ENCODE assay signal across 8 mouse cellular contexts in the genomic region with DNA sequence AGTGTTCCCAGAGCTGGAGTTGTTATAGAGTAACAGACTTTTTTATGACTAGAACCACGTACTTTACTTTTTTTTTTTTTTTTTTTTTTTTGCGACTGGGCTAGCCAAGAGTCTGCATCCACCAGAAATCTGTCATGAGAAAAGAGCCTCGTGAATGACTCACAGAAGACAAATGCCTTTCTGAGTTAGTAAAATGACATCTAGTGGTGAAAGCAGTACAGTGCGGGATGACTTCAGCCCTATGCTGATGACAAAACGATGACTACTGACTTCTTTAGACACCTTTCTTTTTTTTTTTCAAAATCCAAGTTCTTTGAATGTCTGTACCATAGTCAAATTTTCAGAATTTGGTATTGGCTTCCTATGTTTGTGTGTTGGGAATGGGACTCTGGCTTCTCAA. TPM values are rescaled to one million over a fixed set of nuclear protein-coding genes. Genes with fewer than 3 reads are reported as not detected.
DNase-seq lines count a peak whose midpoint lies in the region; ATAC-seq and TF ChIP-seq lines count a peak whose summit lies in the region.

No protein-coding gene starts in this region.

- no peaks in the 10 kb centered on the region; the same call in 1 of the 2 replicates for H3K36me3 ChIP-seq in kidney, adult 2 months (ENCODE audit: control insufficient read depth, insufficient read depth, low read length)
- H3K36me3 ChIP-seq in limb, embryonic 12.5 days: no peaks in the 10 kb centered on the region
- H3K36me3 ChIP-seq in midbrain, embryonic 14.5 days (ENCODE audit: control insufficient read depth, insufficient read depth, low read length): 0 out of 2 replicates have a peak, but pooled peaks cover 2% of the 10 kb centered on the region

- H3K27me3 ChIP-seq in kidney, adult 2 months (replicated peaks; ENCODE audit: control insufficient read depth, insufficient read depth, low read length): no peaks in the 10 kb centered on the region
- H3K27me3 ChIP-seq in limb, embryonic 12.5 days: no peaks in the 10 kb centered on the region
- no peaks in the 10 kb centered on the region for H3K27me3 ChIP-seq in midbrain, embryonic 14.5 days (ENCODE audit: control insufficient read depth, insufficient read depth, low read length)

- 1% methylated on average over 5 of the region's 5 CpGs for WGBS in kidney, adult 2 months
- 10% methylated on average over 5 of the region's 5 CpGs for WGBS in limb, embryonic 12.5 days
- 3% methylated on average over 5 of the region's 5 CpGs for WGBS in midbrain, embryonic 14.5 days

- peak overlapping the region; percentile 68 for H3K9ac ChIP-seq in limb, embryonic 12.5 days (replicated peaks)
- peak overlapping the region; percentile 84 for H3K9ac ChIP-seq in midbrain, embryonic 14.5 days (replicated peaks; ENCODE audit: low read length)

- H3K9me3 ChIP-seq in limb, embryonic 12.5 days: no peaks in the 10 kb centered on the region
- no peaks in the 10 kb centered on the region for H3K9me3 ChIP-seq in midbrain, embryonic 14.5 days (ENCODE audit: control insufficient read depth, low read length)

- TF ChIP-seq CTCF in kidney, adult 2 months (conservative IDR thresholded peaks at IDR 0.05; ENCODE audit: insufficient read depth, insufficient read length, low read depth, low read length): 0 out of 2 replicates have a peak, but pooled peaks have one; percentile 11

- peak overlapping the region; percentile 61; the same call in 1 of the 2 replicates for H3K4me3 ChIP-seq in kidney, adult 2 months (ENCODE audit: insufficient read depth, low read depth, low read length)
- peak overlapping the region; percentile 61 for H3K4me3 ChIP-seq in limb, embryonic 12.5 days (replicated peaks)
- peak overlapping the region; percentile 70 for H3K4me3 ChIP-seq in midbrain, embryonic 14.5 days (replicated peaks; ENCODE audit: low read depth, low read length)

- peak overlapping the region; percentile 59 for H3K4me2 ChIP-seq in limb, embryonic 12.5 days
- H3K4me2 ChIP-seq in midbrain, embryonic 14.5 days (ENCODE audit: low read length): peak overlapping the region; percentile 68

- TF ChIP-seq POLR2A in kidney, adult 2 months (IDR thresholded peaks at IDR 0.05; ENCODE audit: low read depth, low read length): no peak

- peaks cover 6% of the 10 kb centered on the region; the same call in 1 of the 2 replicates for H3K4me1 ChIP-seq in kidney, adult 2 months (ENCODE audit: control insufficient read depth, insufficient read depth, low read length)
- peaks cover 9% of the 10 kb centered on the region for H3K4me1 ChIP-seq in limb, embryonic 12.5 days (replicated peaks)
- peaks cover 10% of the 10 kb centered on the region; the same call in 1 of the 2 replicates for H3K4me1 ChIP-seq in midbrain, embryonic 14.5 days (ENCODE audit: control insufficient read depth, insufficient read depth, low read length)

- peak overlapping the region; percentile 91 for H3K27ac ChIP-seq in kidney, adult 2 months (ENCODE audit: insufficient read depth, low read depth, low read length)
- peak overlapping the region; percentile 87 for H3K27ac ChIP-seq in limb, embryonic 12.5 days
- peak overlapping the region; percentile 93 for H3K27ac ChIP-seq in midbrain, embryonic 14.5 days (replicated peaks; ENCODE audit: low read depth, low read length)

- peak; percentile 60 for ATAC-seq in limb, embryonic 12.5 days (ENCODE audit: insufficient number of reproducible peaks, insufficient read depth, low FRiP score, low TSS enrichment, low read depth)
- ATAC-seq in midbrain, embryonic 14.5 days (ENCODE audit: low FRiP score, low TSS enrichment): peak; percentile 83

- peak; percentile 67 for DNase-seq in 3134 (ENCODE audit: extremely low read depth, insufficient read length, low spot score)
- DNase-seq in Muller cell, postnatal 12 days (ENCODE audit: inconsistent ontology term): peak; percentile 86
- DNase-seq in cerebellum, postnatal 25 days: peak; percentile 39 to 61
- peak; percentile 94 for DNase-seq in heart, adult 11 months
- peak; percentile 75 for DNase-seq in kidney, adult 2 months
- DNase-seq in midbrain, embryonic 14.5 days: peak; percentile 85
- DNase-seq in testis, postnatal 14 days (ENCODE audit: low spot score): peak; percentile 10

RNA-seq across cellular contexts. Expression of gene Zfp948, which starts 0.6 kb away (rescaled TPM):
- polyA plus RNA-seq in kidney, adult 2 months (2012; rRNA removed): 0.94 and 1.5 TPM in 2 replicates
- 12.2 and 13.5 TPM in 2 replicates for polyA plus RNA-seq in limb, embryonic 12.5 days (2016; fragmentation: Nextera tagmentation; extraction: Ambion mirVana)
- 21.2 and 25.4 TPM in 2 replicates for polyA plus RNA-seq in midbrain, embryonic 14.5 days (2014; fragmentation: Nextera tagmentation; extraction: Ambion mirVana)

RNA-seq across cellular contexts. Expression of gene Zfp52, which starts 30.9 kb away (rescaled TPM):
- 0.39 and 0.81 TPM in 2 replicates for polyA plus RNA-seq in kidney, adult 2 months (2012; rRNA removed)
- 3.2 and 4.0 TPM in 2 replicates for polyA plus RNA-seq in limb, embryonic 12.5 days (2016; fragmentation: Nextera tagmentation; extraction: Ambion mirVana)
- polyA plus RNA-seq in midbrain, embryonic 14.5 days (2014; fragmentation: Nextera tagmentation; extraction: Ambion mirVana): 1.5 TPM in 2 replicates

Comparison
In these comparisons a context has a peak if more than half of its experiments do, and no peak if none do; other contexts are left out.
1. Peak in every context shown above with its lines: DNase-seq, ATAC-seq, H3K4me3 ChIP-seq and H3K27ac ChIP-seq.
2. DNase-seq: peak in every context shown above with its lines; median percentile 94 in heart, adult 11 months; 86 in Muller cell, postnatal 12 days; 85 in midbrain, embryonic 14.5 days; 75 in kidney, adult 2 months; 67 in 3134; 50 in cerebellum, postnatal 25 days; 10 in testis, postnatal 14 days.